Mouse (Mus musculus) forelimb bud, embryonic 11.5 days (tissue): ENCODE results near the gene Tmem174.
A peak's percentile ranks its signal among the peaks of the same experiment; 100 is the strongest.

Experiments
- DNase-seq: peaks from one replicate; pipeline ENCODE4 v3.0.0-alpha.2; 2012; ENCODE audit warnings: low read depth, low spot score

Tmem174 gene

DNA sequence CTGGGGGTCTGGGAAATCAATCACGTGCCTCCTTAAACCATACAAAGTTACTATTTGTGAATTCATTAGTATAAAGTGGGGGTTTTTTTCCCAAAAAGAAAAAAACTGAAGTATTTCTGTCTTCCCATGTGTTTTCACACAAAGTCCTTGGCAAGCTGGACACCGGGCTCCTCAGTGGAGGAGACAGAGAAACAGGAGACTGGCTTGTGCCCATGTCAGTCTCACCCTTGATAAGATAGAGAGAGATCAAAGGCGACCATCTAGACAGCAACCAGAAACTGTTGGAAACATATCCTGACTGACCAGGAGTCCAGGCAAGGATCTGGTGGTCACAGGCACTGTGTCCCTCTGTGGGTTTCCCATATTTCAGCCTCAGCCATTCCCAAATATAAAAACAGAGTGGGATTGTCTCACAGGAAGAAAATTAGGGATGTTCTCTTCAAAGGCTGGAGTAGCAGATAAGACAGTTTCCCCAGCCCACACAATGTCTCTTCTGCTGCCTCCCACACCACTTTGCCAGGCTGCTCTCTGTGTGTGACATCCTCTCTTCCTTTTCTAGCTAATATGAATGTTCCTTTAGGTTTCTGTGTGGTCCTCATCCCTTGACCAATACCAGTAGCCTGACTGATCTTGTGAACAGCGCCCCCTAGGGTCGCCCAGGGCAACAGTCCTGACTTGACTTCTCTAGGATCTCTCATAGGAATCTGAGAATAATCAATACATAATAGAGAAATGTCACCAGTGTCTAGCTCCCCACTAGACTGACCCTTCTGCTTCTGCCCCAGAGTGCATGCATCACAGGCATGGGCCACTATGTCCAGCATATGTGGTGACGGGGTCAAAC lies 3.3 kb downstream of the Tmem174 start:
- no peak for DNase-seq

DNA sequence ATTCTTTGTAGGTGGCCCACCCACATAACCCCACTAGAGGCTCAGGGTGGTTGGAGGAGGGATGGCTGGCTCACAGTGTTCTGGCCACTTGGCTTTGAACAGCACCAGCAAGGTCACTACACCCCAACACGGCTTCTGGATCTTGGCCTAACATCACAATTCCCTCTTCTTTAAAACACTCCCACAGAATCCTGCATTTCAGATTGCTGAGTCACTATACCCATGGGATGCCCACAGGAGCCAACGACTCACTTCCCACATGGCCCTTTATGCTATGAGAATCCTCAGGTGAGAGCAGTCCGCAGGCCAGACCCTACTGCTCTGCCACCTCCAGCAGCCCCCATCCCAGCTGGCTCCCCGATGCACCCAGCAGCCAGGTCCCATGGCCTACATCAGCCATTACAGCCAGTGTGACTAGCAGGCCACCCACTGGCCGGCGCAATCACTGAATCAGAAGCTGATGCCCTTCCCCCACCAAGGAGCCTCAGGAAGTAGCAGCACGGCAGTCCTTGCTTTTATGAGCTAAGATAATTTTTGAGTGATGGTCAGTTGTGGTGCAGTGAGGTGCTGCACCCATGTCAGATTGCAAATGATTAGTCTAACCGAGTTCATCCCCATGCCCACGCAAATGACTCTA lies 4.8 kb downstream of the Tmem174 start:
- DNase-seq, result no peak

GRCm38 (mm10) chr13:98631105-98631838 lies 5.9 kb downstream of the Tmem174 start:
- no peak for DNase-seq

GRCm38 (mm10) chr13:98626736-98627135 lies 10.5 kb downstream of the Tmem174 start:
- DNase-seq, result peak; percentile 40

- DNase-seq, result no peak
These were observed 12.7 kb downstream of the Tmem174 start for GRCm38 (mm10) chr13:98624506-98624905.

- DNase-seq, result no peak
These were observed 14.2 kb downstream of the Tmem174 start for GRCm38 (mm10) chr13:98622881-98623549.

DNA sequence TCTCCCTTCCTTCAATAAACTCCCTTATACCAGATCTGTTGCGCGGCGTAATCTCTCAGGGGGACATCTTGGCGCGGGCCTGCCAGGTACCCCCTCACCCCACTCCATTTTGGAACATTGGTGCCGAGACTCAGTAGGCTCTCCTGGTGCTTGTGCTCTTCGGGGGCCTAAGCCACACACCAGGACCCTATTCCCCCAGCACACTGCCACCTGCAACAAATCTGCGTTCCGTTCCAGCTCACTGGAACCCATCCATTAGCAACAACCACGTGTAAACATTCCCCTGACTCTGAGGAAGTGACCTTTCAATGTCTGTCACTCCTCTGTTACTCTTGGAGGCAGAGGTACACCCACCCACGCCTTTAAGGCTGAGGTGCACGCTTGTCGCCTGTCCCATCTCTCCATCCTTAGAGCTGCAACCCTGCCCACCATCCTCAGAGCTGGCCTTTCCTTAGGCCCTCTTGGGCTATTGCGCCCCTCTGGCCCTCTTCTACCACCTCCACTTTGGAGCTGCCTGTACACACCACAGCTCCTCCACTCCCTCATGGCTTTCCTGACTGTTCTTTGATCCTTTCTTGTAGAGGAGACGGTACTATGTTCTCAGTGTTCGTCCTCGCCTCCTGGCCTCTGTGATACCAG lies 19.7 kb downstream of the Tmem174 start:
- no peak for DNase-seq

GRCm38 (mm10) chr13:98607885-98608477 lies 29.2 kb downstream of the Tmem174 start:
- DNase-seq, result no peak

DNA sequence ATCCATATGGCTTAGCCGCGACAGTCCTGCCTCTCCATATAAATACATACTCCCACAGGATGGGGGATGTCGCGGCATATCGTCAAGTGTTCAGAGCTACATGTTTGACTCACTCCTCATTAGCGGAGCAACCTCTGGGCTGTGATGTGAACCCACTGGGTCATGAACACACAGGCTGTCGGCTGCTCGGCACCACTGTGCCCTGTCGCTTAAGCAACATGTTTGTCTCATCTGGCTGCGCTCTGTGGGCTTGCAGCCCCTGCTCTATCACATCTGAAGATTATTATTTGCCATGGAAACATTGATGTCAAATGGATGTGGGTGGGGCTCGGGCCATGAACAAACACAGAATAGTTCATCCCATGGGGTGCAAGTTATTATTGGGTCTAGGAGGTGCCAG lies 33.4 kb downstream of the Tmem174 start:
- DNase-seq, result no peak

GRCm38 (mm10) chr13:98596746-98597145 lies 40.5 kb downstream of the Tmem174 start:
- DNase-seq, result no peak

DNA sequence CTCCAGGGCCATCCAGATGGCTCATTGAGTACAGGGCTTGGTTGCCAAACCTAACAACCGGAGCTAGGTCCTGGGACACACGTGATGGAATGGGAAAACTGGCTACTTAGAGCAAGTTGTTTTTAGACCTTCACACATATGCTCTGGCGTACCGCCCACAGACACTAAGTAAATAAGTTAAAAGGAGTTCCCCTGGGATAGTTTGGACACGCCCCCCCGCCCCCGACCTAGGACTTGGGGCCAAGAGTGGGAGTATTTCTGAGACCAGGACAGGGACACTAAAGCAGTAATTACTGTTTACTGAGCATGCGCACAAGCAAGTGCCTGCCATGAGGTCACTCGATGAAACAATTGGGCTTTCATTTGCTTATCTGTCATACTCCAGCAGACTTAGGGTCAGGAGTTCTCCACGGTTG lies 42.5 kb downstream of the Tmem174 start:
- DNase-seq, result no peak

DNA sequence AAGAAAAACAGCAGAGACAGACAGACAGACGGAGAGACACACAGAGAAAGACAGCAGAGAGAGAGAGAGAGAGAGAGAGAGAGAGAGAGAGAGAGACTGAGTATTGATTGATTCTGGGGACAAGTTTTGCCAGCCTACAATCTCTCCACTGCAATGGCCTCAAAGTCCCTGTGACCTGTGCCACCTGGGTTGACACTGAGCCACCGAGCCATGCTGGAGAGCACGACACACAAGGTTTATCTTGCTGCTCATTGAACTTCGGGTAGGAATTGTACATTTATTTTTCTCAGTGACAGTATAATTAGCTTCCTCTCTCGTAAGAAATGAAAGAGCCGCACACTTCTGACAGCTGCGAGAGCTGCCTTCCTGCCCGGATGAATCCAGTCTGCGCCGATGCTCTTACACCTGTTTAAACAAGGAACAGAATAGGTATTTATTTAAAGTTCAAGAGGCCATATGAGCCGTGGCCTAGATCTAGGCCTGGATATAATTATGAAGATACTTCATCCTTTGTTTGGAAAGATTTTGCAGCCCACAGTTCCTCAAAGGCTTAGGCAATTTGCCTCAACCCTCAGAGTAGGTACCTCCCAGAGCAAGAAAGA lies 43.2 kb downstream of the Tmem174 start:
- DNase-seq, result no peak

DNA sequence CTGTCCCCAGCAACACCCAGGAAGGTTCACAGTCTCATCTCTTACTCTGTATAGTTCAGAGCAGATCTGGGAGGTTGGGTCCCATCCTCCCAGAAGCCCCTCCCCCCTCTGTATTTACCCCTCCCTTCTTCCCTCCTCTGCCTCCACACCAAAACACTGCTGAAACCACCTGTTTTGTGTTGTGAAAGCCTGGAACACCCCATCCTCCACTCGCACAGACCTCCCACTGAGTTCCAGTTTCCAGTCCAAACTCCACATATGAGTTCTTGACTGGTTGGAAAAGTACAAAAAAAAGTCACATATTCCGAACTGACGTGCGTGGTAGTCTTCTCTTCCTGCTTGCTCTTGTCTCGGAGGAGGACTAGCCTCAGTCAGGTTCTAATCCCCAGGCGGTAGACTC lies 45.8 kb downstream of the Tmem174 start:
- DNase-seq, result no peak

DNA sequence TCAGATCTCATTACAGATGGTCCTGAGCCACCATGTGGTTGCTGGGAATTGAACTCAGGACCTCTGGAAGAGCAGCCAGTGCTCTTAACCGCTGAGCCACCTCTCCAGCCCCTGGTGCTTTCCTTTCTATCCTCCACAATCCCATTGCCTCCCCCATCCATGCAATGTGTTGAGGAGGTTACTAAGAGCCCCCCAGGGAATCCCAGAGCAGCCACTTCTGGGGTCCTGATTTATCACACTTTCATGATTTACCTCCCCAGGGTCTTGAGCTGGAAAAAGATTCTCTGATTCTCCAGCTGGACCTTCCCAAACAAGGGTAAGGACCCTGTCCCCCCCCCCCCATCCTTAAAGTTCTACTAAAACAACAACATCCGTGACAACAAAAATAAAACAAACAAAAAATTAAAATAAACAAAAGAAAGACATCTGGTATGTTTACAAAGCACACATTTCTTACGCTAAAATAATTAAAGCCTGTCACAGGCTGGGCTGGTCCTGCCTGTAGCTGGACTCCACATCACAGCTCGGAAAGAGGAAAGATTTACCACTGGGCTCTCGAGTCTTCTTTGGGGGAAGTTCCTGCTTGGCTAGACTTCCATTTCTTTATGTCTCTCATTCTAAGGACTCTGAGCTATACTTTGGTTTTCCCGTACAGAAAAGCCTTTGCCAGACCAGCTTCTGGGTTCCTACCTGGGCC lies 46.4 kb downstream of the Tmem174 start:
- no peak for DNase-seq

DNA sequence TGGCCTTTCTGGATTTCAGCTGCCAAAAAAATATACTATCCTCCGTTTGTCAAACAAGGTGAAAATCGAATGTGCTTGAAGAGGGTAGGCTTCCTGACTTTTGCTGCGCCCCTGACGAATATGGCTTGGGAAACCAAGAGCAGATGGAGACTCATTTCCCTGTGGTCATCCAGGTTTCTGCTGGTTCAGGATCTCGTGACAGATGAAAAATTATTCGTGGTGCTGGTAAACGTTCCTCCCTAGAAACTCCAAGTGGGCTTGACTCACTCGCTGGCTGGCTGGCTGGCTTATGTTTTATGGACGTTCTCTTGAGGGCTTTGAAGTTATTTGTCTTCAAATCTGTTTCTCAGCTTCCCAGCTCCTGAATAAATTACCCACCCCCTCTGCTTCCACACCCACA lies 47.6 kb downstream of the Tmem174 start:
- DNase-seq, result no peak

DNA sequence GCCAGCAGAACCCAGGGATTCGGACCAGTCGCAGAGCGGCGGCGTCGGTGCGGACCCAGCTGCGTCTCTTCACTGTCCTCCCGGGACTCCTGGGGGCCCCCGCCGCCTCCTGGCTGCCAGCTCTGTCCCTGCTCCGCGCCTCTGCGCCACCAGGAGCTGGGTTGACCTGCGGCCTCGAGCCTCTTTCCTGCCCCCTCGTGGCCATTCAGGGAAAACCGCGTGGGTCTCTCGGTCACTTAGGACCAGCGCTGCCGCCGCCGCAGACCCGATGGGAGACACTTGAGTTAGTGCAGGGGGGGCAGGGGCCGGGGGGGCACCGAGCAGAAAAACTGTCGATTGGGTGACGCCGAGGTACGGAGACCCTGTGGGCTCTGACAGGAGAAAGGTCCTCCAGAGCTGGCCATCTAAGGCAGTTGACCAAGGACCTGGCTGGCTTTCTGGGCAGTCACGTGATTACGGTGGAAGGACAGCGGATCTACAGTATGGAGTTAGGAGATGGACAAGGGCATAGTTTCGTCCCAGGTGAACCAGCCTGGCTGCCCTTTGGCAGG lies 48.2 kb downstream of the Tmem174 start:
- peak; percentile 85 for DNase-seq

- DNase-seq, result no peak
These were observed 48.7 kb downstream of the Tmem174 start for GRCm38 (mm10) chr13:98588480-98588879.

DNA sequence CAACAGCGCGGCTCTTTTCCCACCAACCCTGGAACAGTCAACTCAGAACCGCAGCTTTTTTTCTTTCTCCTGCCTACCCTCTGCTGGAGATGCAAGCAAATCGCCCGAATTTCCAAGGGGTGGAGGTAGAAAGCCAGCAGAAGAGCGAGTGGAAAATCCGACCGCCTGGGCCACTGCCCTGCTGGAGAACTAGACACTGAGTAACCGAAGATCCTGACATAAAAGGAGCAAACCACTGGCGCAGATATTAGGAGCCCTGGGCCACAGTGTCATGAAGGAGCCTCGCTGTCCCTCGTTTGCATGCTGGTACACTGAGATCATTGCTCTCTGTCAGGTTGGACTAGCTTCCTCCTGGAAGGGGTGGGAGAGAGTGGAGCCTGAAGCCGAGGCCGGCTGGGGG lies 49.6 kb downstream of the Tmem174 start:
- no peak for DNase-seq

DNA sequence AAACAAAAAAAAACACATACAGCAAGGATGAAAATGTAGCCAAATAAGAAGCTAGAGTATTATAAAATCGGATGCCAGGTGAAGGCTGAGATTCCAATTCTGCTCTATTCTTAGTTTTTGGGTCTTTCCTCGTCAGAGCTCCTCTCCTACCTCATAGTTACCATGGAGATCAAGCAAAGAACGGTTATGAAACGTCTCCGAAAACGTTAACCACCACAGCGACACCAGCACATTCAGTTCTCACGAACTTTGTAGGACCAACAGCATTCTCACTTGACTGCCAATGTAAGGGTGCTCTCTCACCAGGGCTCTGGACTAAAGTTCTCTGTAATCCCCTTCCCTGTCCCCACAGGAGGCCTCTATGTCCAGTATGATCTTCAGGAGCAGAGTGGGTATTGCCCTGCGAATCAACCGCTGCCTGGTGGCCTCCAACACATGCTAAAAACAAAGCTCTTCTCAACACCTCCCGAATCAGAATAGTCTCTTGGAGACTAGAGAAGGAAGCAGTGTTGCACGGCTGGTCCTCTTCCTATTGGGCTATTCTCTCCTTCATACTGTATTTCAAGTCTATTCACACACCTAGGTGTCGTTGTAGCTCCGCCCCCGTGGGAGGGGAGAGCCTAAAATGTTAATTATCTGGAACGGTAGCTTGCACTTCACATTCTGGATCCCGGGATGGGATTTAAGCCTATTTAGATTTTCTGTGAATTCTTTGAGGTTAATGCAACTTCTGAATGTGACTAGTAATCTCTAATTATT lies 50.2 kb downstream of the Tmem174 start:
- no peak for DNase-seq
